Mouse (Mus musculus) splenic B cell, adult 2 months (primary cell): ENCODE data around the gene Mtg2.
A peak's percentile ranks its signal among the peaks of the same experiment; 100 is the strongest.

Source experiments
- DNase-seq: peaks from one replicate; pipeline ENCODE4 v3.0.0-alpha.2; 2011; ENCODE audit warnings: low read depth, low spot score
- H3K27me3 ChIP-seq: 2 replicates; pipeline ENCODE4 v1.6.1; 2012; ENCODE audit warnings: mild to moderate bottlenecking, low read length, moderate library complexity, mixed read lengths; ENCODE audit not compliant: control insufficient read depth, poor library complexity, insufficient read depth, severe bottlenecking
- H3K36me3 ChIP-seq: 2 replicates; pipeline ENCODE4 v1.6.1; 2012; ENCODE audit warnings: mild to moderate bottlenecking, low read length, moderate library complexity, mixed read lengths; ENCODE audit not compliant: control insufficient read depth, poor library complexity, insufficient read depth, severe bottlenecking

Gene Mtg2

GRCm38 (mm10) chr2:180042858-180043515 lies 27.4 kb upstream of the Mtg2 start:
- Histone ChIP-seq H3K36me3 (no peaks in the 10 kb centered on the region), H3K27me3 (no peaks in the 10 kb centered on the region)
- peak; percentile 55 for DNase-seq

DNA sequence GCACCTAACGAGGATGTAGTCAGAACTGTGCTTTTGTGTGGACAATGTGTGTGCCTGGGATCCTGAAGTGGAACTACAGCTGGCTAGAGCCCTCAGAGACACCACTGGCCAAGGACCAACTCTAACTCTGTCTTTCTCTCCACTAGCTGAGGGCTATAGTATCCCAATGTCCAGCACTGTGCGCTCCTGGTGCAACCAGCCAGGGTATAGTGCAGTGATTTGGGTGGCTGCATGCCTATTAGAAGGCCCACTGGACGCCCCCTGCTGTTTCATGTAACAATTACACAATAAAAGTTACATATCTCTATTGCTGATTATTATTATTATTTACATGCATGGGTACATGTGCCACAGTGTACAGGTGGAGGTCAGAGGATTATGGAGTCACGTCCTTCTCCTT lies 25.1 kb upstream of the Mtg2 start:
- Histone ChIP-seq H3K36me3 (no peaks in the 10 kb centered on the region), H3K27me3 (no peaks in the 10 kb centered on the region)
- peak; percentile 79 for DNase-seq

GRCm38 (mm10) chr2:180047580-180047979 lies 22.8 kb upstream of the Mtg2 start:
- Histone ChIP-seq H3K27me3 (no peaks in the 10 kb centered on the region), H3K36me3 (no peaks in the 10 kb centered on the region)
- no peak for DNase-seq

DNA sequence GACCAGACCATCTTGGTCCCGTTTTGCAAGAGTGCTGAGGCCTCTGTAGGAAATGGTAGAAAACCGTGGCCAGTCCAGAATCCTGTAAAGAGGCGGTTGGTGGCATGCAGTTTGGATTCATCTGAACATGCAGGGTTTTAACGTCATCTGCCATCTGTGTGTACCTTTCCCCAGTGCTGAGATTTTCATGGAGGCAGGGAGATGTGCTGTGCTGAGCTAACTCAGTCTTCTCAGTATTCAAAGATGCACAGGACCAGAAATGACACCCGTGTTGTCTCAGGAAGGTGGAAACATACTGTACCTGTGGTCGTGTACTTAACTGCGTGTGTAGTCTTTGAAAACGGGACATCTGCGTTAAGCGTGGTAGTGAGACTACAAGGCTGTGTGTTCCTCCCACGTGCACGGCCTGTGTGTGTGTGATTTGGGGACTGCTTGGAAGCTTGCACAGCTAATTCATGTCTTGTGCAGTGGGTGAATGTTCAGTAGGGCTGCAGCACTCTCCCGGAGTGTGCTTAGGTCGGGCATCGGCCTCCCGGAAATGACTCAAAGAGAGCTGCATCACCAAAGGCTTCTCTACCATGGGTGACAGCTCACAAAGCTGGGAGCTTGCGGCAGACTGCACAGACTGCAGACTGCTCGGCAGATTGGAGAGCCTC lies 22.3 kb upstream of the Mtg2 start:
- Histone ChIP-seq H3K36me3 (no peaks in the 10 kb centered on the region), H3K27me3 (no peaks in the 10 kb centered on the region)
- DNase-seq: no peak

DNA sequence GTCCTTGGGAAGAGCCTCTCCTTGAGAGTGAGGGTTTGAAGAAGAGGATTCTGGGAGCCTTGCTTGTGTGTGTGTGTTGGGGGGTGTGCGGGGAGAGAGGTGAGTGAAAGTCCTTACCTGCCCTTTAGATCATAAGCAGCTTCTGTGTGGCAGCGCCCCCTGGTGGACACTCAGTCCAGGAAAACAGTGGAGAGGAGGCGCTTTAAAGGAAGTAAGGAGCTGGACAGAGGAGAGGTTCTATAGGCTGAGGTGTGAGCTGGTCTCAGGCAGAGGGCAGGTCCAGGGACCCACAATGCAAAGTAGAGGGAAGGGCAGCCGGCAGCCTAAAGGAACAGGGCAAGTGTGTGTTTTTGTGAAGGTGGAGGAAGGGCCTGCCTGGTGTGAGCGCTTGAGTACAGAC lies 19.4 kb upstream of the Mtg2 start:
- H3K27me3 ChIP-seq: no peaks in the 10 kb centered on the region
- H3K36me3 ChIP-seq: 0 out of 2 replicates have a peak, but pooled peaks cover 3% of the 10 kb centered on the region
- DNase-seq: peak; percentile 89

GRCm38 (mm10) chr2:180051986-180052733 lies 18.2 kb upstream of the Mtg2 start:
- H3K27me3 ChIP-seq: no peaks in the 10 kb centered on the region
- H3K36me3 ChIP-seq: peaks cover 3% of the 10 kb centered on the region; the same call in 1 of the 2 replicates
- peak; percentile 61 for DNase-seq

DNA sequence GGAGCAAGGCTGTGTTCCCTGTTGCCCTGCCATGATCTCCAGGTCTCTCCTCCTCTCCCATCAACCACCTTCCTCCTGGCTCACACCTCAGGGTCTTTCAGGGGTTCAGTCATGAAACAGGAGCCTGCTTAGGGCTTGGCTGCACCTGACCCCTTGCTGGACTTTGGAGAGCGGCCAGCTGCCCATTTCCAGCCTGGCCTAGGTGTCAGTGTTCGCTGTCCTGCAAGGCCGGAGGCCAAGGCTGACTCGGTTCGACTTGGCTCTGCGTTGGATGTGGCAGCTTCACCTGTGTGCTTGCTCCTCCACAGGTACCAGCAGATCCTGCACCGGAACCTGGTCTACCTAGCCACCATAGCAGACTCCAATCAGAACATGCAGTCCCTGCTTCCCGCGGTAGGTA lies 17.4 kb upstream of the Mtg2 start:
- Histone ChIP-seq H3K36me3 (peaks cover 3% of the 10 kb centered on the region), H3K27me3 (no peaks in the 10 kb centered on the region)
- DNase-seq: no peak

DNA sequence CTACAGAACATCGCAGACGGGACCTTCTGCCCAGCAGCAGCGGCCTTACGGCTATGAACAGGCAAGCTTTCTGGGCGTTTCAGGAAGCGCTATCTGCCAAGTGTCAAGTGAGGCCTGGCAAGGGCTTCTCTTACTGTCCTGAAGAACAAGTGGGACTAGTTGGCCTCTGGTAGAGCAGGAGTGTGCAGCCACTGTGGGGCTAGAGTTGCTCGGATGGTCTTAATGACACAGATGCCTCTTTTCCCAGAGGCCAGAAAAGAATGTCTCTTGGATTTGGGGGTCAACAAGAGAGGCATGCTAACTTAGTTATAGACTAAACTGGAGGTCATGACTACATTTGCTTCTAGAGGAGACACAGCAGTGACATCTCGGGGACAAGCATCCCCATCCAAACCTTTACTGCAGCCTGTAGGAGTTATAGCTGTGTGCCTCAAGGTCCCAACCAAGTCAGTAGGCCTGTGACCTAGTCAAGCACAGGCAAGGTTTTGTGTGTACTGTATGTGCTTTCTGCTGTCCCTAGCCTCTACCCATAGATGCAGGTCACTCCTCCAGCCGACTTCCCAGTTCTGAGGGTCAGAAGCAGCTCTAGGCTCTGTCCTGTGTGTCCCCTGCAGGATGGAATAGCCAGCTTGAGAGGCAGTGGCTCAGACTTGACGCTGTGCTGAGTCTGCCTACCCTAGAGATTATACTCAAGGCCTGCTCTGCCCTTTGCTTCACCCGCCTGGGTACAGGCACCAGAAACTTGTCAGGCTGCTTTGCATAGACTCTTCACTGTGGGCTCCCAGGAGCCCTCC lies 6.9 kb upstream of the Mtg2 start:
- DNase-seq: no peak
- Histone ChIP-seq H3K36me3 (0 out of 2 replicates have a peak, but pooled peaks cover 2% of the 10 kb centered on the region), H3K27me3 (no peaks in the 10 kb centered on the region)

- no peak for DNase-seq
- Histone ChIP-seq H3K27me3 (no peaks in the 10 kb centered on the region), H3K36me3 (0 out of 2 replicates have a peak, but pooled peaks cover 1% of the 10 kb centered on the region)
Measured at GRCm38 (mm10) chr2:180069770-180070480, 463 bp upstream of the Mtg2 start.

- DNase-seq: no peak
- Histone ChIP-seq H3K36me3 (0 out of 2 replicates have a peak, but pooled peaks cover 1% of the 10 kb centered on the region), H3K27me3 (no peaks in the 10 kb centered on the region; the same call in 1 of the 2 replicates)
Measured at GRCm38 (mm10) chr2:180071671-180072070, 1.3 kb downstream of the Mtg2 start.

- DNase-seq: no peak
- H3K27me3 ChIP-seq: no peaks in the 10 kb centered on the region; the same call in 1 of the 2 replicates
- 0 out of 2 replicates have a peak, but pooled peaks cover 1% of the 10 kb centered on the region for H3K36me3 ChIP-seq
Measured at GRCm38 (mm10) chr2:180072886-180073285, 2.5 kb downstream of the Mtg2 start.

- DNase-seq: no peak
- Histone ChIP-seq H3K27me3 (no peaks in the 10 kb centered on the region; the same call in 1 of the 2 replicates), H3K36me3 (peaks cover 4% of the 10 kb centered on the region; the same call in 1 of the 2 replicates)
Measured at GRCm38 (mm10) chr2:180077622-180078021, 7.2 kb downstream of the Mtg2 start.

GRCm38 (mm10) chr2:180080680-180081079 lies 10.3 kb downstream of the Mtg2 start:
- no peak for DNase-seq
- H3K27me3 ChIP-seq: no peaks in the 10 kb centered on the region; the same call in 1 of the 2 replicates

GRCm38 (mm10) chr2:180083063-180083462 lies 12.7 kb downstream of the Mtg2 start:
- no peak for DNase-seq
- no peaks in the 10 kb centered on the region for H3K27me3 ChIP-seq
- peaks cover 3% of the 10 kb centered on the region; the same call in 1 of the 2 replicates for H3K36me3 ChIP-seq

More at GRCm38 (mm10) chr2:180080680-180081079, 10.3 kb downstream of the Mtg2 start:
- H3K36me3 ChIP-seq: peaks cover 3% of the 10 kb centered on the region; the same call in 1 of the 2 replicates
